Mouse (Mus musculus) embryo, embryonic 10 days (tissue): ENCODE measurements around the gene Cldn2.
A peak's percentile ranks its signal among the peaks of the same experiment; 100 is the strongest.
"Not testable (repeated sequence)": the region's sequence is repeated elsewhere in the genome, so short reads cannot be mapped to it uniquely, and the experiment has no call there.

Source experiments
- DNase-seq: peaks from one replicate; pipeline ENCODE4 v3.0.0-alpha.2; 2015; ENCODE audit warnings: low spot score

Gene Cldn2

DNA sequence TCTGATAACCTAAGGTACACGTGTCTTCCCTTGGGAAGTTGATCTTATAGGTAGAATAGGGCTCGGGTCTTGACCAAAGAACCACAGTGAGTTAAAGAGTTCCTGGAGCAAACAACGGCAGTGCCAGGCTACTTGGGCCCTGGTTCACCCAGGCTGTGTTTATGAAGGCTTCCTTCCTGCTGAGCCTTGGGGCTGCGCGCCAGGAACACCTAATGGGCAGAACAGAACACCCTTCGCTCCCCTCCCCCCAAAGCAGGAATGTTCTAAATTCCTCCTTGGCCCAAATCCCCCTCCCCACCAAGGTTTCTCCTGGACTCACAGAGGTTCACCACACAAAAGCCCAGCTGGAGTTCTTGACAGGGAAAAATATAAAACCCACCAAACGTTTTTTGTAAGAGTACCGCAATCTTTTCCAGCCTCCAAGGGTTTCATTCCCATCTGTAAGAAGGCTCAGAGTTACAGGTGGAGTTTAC, at the start of gene Cldn2:
Cldn2 (plus strand) TSS at position 423 of the 473 bp plus-strand sequence.
- no peak for DNase-seq

DNA sequence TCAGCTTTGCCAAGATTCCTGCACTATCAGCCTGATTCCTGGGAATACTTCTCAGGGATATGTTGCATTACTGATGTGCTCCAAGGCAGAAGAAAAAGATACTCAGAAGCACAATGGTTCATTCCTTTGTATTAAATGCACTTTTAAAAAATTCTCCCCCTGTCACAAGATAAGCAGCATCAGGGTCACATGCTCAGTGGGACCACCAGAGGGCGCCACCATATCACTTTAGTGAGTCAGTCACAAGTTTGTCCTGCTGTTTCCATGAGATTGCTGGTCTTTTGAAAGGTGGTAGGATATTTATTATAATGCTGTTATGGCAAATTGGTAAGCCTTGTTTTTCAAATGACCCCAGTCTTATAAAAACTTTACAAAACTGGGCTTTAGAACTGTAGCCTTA, 48.8 kb upstream of the Cldn2 start:
- peak; percentile 68 for DNase-seq

DNA sequence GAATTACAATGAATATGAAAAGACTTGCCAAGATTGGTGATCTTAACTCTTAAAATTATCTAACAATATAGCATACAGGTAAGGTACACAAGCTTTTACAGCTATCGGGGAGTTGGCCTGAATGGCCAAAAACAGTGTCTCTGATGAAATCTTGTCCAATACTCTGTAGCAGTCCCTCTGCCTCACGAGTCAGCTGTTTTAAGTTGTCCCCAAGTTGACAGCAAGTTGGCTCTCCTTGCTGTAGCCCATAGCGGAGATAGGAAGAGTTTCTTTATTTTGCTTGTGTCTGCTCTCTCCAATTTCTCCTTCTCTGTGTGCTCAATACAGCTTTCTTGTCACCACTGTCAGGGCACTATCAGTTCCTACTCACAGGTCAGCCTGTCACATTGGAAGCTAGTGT, 42.0 kb upstream of the Cldn2 start:
- not testable (repeated sequence) for DNase-seq

DNA sequence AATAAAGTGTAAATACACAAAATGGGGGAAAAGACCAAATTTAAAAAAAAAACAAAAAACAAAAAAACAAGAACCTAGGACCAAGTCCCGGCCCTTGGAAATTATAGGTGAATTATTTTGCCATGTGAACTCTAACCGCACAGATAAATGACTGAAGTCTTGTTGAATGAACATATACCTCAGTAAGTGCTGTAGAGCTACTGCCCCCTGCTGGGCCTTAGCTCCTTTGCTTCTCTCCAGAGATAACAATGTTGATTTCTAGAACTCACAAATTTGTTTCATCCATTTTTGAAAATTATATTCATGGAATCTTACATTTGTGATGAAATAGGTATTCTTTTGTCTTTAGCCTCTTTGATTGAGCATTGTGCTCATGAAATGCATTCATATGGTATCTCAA, 38.1 kb upstream of the Cldn2 start:
- DNase-seq: peak; percentile 25

DNA sequence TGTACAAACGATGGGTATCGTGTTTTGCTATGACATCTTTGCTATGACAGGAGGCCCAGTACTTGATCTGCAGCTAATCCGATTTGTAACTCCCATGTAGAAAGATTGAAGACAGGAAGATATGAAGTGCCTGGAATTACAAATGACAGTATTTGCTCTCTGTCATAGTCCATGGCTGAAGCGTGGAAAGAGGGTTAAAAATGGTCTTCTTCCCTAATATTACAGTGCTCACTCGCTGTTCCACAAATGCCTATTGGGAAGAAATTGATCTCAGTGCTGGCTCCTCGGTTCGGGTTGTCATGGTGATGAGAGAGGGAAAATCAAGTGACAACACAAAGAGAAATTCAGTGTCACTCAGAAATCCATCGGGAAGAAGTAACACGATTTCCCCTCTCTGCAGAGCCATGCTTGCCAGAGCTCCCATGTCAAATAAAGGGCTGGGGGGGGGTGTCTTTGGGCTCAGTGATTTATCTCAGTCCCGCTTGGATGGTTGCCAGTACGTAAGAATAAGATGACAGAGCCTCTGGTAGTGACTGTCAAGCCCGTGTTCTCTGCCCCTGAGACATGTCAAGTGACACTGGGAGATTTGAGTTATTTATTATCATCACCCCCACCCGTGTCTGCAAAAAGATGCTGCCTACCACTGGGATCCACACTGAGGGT, 30.5 kb upstream of the Cldn2 start:
- DNase-seq: no peak

DNA sequence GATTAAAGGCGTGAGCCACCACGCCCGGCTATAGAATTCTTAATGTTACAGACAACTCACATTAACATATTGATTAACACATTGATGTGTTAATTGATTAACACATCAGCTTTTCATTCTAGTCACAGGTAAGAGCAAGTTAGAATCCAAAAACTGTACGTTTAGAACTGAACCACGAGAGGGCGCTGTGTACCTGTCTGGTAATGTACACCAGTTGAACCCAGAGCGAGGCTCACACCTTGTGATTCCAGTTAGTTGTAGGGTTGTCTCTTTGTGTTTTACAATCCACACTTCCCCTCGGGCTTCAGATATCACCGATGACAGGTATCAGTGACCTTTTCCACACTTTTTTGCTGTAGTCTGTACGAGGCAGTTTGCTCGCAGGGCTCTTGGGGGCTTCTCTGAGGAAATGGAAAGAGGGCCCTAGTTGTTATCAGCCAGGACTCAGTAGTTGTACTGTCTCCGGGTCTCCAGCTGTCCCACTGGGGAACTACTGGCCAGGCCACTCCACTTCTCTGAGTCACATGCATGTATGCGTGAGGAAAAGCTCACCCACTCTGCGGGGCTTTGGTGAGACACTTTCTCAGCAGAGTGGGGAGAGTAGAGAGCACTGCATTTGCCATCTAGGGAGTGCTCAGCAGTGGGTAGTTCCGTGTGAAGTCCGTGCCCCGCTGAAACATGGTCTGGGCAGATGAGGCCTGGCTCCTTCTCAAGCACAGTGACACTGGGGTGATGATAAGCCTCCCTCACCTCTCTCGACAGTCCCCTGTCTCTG, 26.1 kb upstream of the Cldn2 start:
- DNase-seq: peak; percentile 84

DNA sequence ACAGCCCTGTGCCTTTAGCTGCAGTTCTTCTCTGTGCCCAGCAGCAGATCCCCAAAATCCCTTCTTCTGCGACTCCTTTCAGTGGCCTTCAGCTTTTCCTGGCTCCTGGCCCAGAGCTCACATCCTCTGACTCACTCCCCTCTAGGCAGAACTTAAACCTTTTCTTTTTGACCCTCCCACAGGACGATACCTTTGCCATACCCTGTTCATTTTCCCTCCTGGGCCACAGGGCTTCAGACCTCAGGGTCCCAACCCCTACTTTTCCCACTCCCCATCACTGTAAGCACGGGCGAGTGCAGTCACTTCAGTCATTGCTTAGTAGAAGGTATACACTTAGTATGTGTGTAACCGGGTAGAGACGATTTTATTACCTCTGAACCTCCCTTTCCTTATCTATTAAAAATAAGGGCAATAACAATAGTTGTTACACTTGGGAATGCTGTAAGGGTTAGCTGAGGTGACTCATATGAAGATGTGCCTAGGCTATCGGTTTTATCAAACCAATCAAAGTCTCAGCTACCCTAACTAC, 25.5 kb upstream of the Cldn2 start:
- DNase-seq: no peak

DNA sequence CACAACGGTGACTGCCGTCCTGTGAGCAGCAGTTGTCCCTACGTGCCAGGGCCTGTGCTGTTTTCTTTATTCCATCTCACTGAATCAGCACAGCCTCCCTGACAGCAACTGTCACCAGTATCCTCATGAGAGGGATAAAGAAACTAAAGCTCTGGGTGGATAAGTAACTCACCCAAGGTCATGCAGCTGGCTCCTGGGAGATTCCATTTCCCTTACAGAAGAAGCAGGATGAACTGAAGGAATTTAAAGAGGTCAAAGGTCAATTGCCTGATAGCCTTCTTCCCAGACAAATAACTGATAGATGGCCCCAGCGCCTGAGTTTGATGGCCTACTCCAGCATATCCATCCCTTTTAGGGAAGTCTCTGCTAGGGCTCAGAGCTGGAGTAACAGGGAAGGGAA, 23.3 kb upstream of the Cldn2 start:
- peak; percentile 64 for DNase-seq

DNA sequence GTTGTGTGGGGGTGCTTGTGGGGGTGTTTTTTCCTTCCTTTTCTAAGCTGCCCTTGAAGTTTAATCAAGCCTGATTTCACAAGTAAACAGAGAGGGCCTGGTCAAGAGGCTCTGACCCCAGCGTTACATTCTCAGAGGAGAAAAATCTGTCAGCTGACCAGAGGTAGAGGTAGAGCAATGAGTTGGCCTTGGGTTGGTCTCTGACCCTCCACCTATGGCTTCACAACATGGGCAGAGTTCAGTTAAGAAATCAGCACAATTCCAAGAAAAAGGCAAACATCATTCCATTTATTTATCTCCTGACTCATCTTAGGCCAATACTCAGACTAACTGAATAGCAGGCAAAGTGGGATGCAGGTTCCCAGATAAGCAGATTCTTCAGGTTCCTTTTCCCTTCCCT, 21.7 kb upstream of the Cldn2 start:
- no peak for DNase-seq

DNA sequence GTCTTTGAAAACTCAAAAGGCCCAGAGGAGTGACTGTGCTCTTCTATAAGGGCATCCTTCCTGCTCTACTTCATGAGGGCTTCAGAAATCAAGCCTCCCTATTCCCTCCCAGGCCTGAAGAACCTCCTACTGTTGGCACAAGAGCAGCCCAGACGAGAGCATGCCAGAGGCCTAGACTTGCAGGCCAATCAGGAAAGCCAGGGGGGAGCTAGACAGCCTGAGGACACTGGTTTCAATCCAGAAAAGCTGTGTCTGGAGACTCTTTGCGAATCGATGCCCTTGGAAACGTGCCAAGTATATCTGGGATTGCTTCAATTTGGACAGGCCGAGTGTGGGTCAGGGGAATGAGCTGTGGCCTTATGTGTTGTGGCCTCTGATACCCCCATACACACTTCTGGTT, 21.2 kb upstream of the Cldn2 start:
- DNase-seq: no peak

DNA sequence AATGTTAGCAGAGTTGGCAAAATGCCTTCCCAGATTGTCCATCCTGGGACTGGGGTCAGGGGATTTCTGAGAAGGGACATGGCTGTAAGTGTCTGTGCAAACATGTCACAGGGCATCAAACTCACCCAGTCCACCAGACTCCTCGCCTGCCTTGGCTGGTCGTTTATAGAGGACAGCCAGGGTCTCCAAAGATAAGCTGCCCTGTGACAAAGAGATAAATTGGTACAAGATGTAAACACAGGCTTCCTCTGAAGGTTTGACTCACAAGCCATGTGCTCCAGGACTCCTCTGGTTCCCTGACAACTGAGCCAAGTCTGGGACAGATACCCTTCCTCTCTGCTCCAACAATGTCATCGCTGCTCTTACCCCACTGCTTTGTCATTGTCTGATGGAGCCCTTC, 19.6 kb upstream of the Cldn2 start:
- DNase-seq: no peak

DNA sequence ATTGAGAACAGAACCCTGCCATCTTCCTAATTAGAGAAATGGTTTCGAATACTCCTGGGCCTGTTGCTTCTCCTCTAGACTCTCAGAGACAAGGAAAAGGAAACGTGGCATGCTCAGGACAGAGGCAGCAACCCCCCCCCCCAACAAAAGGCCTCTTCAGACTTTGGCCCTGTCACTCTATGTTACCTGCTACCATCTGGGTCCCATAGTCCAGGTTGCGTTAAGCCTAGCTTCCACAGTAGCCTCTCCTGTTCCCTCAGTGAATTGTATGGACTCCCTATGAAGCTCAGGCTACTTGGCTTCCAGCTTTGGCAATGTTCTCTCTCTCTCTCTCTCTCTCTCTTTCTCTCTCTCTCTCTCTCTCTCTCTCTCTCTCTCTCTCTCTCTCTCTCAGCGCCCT, 19.1 kb upstream of the Cldn2 start:
- no peak for DNase-seq

DNA sequence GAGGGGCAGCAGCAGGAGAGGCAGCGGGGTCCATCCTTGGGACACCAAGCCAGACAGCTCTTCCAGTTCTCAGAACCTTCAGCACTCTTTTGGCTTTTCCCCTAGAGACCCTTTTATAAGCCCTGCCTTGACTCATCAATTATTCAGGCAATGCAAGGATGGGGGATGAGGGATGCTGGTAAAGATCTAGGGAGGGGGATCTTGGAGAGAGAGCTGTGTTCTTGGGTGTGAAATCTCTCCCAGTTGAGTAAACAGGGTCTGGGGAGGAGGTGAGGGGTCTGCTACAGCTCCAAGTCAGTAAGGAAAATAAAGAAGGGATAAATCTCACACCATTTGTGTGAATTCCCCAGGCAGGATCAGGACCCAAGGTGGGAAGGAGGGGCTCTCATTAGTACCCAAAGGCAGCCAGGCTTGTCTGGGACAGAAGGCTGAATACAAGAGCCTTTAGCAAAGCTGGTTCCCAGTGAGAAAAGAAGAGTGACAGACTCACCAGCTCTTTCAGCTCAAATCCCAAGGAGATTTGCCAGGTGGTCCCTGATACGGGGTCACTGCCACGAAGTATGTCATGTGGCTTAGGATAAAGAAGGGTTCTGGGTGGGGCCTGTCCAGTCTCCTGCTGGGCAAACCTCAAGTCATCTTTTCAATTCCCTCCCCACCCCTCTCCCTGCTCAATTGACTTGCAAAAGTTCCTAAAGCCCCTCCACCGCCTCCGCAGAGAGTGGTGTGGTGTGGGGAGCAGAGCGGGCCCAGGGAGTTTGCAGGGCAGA, 18.2 kb upstream of the Cldn2 start, which contains the start of gene Ripply1:
Ripply1 (minus strand) TSS at position 76 of the 767 bp plus-strand sequence.
- peak; percentile 24 for DNase-seq

DNA sequence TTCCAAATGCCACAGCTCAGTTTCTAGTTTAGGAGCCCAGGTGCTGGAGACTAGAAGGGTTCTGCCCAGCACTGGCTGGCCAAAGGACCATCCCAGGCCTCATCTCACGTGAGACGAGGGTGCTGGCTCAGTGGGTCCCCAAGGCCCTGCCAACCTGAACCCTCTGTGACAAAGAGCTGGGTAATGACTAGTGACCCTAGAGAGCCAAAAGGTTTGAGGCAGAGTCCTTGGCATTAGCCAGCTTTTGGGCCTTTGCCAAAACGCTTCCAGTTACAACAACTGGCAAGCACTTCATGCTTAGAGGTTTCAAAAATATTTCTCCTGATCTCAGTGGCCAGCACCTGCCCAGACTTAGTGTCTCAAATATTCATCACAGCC, 17.6 kb upstream of the Cldn2 start:
- DNase-seq: no peak

DNA sequence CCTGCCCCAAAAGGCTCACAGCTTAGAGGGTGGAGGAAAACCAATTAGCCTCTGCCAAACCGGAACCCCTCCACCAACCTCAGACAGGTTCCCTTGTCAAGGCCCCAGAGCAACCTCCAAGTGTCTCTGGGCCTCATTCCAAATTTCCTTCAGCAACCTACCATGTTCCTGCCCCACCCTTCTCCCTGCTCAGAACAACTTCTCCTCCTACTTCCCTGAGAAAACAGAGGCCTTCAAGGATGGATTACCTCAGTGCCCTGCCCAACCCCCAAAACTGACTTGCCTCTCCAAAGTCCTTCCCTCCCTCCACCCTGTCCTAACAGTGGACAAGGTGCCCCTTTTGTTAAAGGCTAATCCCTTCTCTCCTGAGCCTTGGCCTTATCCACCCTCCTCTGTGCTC, 14.9 kb upstream of the Cldn2 start:
- no peak for DNase-seq

DNA sequence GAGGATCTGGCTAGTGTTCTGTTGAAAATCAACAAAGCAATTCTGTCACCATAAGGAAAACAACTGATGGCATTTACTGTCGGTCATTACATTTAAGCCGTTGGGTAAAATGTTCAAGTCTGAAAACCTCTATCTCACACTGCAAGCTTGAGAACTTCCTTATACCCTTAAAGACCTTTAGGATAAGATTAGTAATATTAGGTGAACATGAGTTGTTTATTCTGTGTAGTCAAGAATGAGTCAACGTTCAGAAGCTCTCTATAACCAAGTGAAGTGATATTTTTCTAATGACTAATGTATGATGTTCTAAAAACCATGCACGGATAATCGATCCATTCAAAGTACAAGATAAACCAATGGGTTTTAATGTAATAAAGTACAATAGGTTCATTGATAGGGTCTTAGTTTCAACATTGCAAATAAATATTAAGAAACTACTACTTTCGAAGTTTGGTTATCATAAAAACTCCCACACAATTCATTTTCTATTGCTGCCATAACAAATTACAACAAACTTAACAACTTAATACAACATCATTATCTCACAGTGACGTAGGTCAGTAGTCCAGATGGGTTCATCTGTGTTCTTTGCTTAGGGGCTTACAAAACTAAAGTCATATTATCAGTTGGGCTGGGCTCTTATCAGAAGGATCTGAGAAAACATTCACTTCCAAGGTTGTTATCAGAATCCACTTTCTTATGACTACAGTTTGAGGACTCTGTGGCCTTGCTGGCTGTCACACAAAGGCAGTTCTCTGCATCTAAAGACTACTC, 6.4 kb upstream of the Cldn2 start:
- no peak for DNase-seq

DNA sequence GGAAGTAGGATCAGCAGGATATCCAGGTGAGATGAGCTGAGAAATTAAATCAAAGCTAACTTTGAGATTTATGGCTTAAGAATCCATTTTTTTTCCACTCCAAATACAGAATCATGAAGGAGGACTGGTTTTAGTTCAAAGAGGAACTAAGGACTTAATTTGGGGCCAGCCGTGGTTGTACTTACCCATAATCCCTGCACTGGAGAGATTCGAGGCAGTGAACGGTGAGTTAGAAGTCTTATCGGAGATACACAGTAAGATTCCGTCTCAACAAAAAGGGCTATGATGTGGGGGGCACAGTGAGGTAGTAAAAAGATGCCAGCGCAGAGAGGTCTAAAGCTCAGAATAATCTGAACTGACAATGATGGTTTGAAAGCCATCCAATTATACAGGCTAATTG, 4.6 kb upstream of the Cldn2 start:
- no peak for DNase-seq

DNA sequence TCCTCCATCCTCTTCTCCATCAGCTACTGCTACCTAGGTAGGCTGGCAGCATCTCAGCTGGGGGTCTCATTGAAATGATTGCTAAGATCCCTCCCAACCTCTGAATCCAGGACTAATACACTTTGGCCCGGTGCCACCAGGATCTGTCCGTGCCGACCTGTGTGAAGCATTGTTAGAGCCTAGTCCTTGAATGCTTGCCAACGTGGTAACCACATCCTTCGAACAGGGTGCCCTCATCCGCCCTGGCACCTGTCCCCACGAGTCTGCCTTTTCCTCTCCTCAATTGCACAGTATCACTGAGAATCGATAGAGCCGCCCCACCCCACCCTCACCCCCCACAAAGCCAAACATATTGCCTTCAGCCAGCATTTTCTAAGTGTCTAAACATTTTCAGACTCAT, 2.8 kb upstream of the Cldn2 start:
- DNase-seq: no peak

DNA sequence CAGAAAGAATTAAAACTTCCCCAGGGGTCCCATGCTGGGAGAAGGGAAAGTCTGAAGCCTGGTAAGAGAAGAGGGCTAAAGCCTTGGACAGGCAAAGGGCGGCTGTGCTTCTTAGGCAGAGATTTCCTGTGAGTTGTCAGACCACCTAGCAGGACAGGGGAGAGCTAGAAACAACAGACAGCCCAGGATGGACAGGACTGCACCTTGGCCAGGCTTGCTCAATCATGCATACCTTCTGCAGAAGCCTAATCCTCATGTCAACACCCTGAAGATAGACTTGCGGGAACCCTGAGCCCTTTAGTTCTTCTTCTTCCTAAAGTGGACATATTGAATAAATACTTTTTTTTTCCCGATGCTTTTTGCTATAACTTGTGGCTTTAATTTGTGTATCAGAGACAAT, 675 bp upstream of the Cldn2 start:
- DNase-seq: no peak

DNA sequence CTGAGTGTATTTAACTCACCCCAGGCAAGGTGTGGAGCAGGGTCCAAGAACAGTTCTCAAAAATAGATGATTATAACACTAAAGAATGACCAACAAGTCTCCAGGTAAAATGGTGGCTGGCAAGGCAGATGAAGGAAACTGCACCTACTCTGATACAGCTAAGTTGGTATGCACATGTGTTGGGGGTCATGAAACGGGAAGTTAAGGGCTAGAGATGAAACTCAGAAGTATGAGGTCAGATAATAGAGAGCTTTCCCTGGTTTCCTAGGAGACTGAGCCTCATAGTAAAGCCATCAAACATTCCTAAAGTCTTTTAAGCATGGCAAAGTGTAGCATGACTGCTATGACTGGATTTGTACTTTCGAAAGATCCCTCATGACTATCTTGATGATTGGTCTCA, 2.4 kb downstream of the Cldn2 start:
- no peak for DNase-seq

DNA sequence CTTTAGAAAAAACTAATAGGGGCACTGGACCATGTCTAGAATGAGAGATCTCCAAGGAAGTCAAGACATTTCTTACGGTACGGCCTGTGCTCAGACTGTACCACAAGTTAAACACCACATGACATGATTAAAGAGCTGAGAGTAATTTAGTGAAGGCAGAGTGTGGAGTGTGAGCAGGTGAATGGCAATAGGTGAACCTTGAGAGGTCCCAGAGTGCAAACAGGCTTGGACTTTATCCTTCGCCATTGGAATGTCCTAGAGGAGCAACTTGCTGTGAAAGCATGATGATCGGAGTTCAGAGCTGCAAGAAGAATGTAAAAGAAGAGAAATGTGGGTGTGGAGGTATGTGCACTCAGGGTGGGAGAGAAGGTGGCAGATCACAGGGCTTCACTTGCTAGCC, 5.3 kb downstream of the Cldn2 start:
- no peak for DNase-seq

DNA sequence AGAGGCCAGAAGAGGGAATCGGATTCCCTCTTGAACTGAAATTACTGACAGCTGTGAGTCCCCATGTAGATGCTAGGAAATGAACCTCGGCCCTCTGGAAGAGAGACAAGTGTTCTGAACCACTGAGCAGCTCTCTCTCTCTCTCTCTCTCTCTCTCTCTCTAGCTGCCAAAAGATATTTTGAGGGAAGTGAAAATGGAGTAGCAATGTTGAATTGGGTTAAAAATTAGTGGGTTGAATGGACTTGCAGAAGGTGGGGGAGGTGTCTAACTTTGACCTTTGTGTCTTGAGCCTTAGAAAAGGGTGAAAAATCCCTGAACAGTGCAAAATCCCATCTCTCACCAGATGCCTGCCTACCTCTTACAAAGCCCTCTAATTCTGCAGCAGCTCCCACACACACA, 6.8 kb downstream of the Cldn2 start:
- DNase-seq: no peak
